Mouse (Mus musculus) limb, embryonic 13.5 days (tissue): Measurements from ENCODE around the gene Nme6. TPM values are rescaled to one million over a fixed set of nuclear protein-coding genes. Genes with fewer than 3 reads are reported as not detected.

ENCODE experiments used
- ATAC-seq: fragments of 200-750 bp; cut with Nextera tagmentation; 2 replicates; pipeline ENCODE4 v1.8.0; 2017; ENCODE audit warnings: low read depth, moderate number of reproducible peaks, moderate TSS enrichment; ENCODE audit not compliant: low FRiP score
- H3K27ac ChIP-seq: fragments of 300-500 bp; sonication (generic); 2 replicates; pipeline ENCODE4 v1.5.1; 2015; ENCODE audit warnings: inconsistent platforms, mild to moderate bottlenecking, moderate library complexity
- H3K27me3 ChIP-seq: fragments of 300-500 bp; sonication (generic); 2 replicates; pipeline ENCODE4 v1.6.1; 2015; ENCODE audit warnings: mild to moderate bottlenecking, inconsistent platforms
- H3K36me3 ChIP-seq: fragments of 300-500 bp; sonication (generic); 2 replicates; pipeline ENCODE4 v1.6.1; 2015; ENCODE audit warnings: inconsistent platforms, mild to moderate bottlenecking, moderate library complexity
- H3K4me1 ChIP-seq: fragments of 300-500 bp; sonication (generic); 2 replicates; pipeline ENCODE4 v1.6.1; 2015; ENCODE audit warnings: inconsistent platforms
- H3K4me2 ChIP-seq: fragments of 300-500 bp; sonication (generic); replicated peaks from 2 replicates; pipeline ENCODE4 v1.6.1; 2015; ENCODE audit warnings: inconsistent platforms, mild to moderate bottlenecking, moderate library complexity
- H3K4me3 ChIP-seq: fragments of 300-500 bp; sonication (generic); 2 replicates; pipeline ENCODE4 v1.5.1; 2015; ENCODE audit warnings: moderate library complexity, mild to moderate bottlenecking, inconsistent platforms
- H3K9ac ChIP-seq: fragments of 300-500 bp; sonication (generic); 2 replicates; pipeline ENCODE4 v1.6.1; 2015; ENCODE audit warnings: mild to moderate bottlenecking, inconsistent platforms
- H3K9me3 ChIP-seq: fragments of 300-500 bp; sonication (generic); 2 replicates; pipeline ENCODE4 v1.6.1; 2016; ENCODE audit warnings: inconsistent platforms
- WGBS: fragments of 180-500 bp; shearing (Covaris S2); methylation state at CpG from one replicate; pipeline ENCODE4 v1.1.7; 2015; 5-methylcytosine and 5-hydroxymethylcytosine counted together
- polyA plus RNA-seq: library from polyadenylated mRNA; unstranded; fragments of >200 nt; fragmentation: Nextera tagmentation; extraction: Ambion mirVana; gene quantifications from 2 replicates; pipeline ENCODE4 v1.2.1, GENCODE M21; 2015

Gene Nme6
- polyA plus RNA-seq, 1 experiment from 2014 or later: 72.3 TPM

- Histone ChIP-seq H3K27me3 (no peaks in the 10 kb centered on the region), H3K27ac (no peak overlapping the region), H3K9ac (no peak overlapping the region), H3K4me3 (no peak overlapping the region), H3K9me3 (no peaks in the 10 kb centered on the region), H3K36me3 (peaks cover 15% of the 10 kb centered on the region), H3K4me2 (no peak overlapping the region), H3K4me1 (no peaks in the 10 kb centered on the region)
- ATAC-seq: no peak
- WGBS: 70% methylated on average over 5 of the region's 5 CpGs
Measured at GRCm38 (mm10) chr9:109826181-109826580, 6.4 kb upstream of the Nme6 start.

GRCm38 (mm10) chr9:109833088-109833412, 501 bp downstream of the Nme6 start:
- peak overlapping the region; percentile 83 for H3K4me2 ChIP-seq
- peaks cover 35% of the 10 kb centered on the region for H3K36me3 ChIP-seq
- 11% methylated on average over 6 of the region's 6 CpGs for WGBS
- H3K4me1 ChIP-seq: peaks cover 5% of the 10 kb centered on the region
- H3K27me3 ChIP-seq: no peaks in the 10 kb centered on the region
- H3K9ac ChIP-seq: peak overlapping the region; percentile 69
- H3K27ac ChIP-seq: peak overlapping the region; percentile 77; the same call in 1 of the 2 replicates
- ATAC-seq: peak; percentile 48
- no peaks in the 10 kb centered on the region for H3K9me3 ChIP-seq
- H3K4me3 ChIP-seq: peak overlapping the region; percentile 64

GRCm38 (mm10) chr9:109849312-109849758, 16.8 kb downstream of the Nme6 start, which contains the start of gene Camp:
TSS of gene Camp (minus strand) at chr9:109849617.
- peak; percentile 25 for ATAC-seq

GRCm38 (mm10) chr9:109850099-109850498, 17.6 kb downstream of the Nme6 start:
- H3K4me1 ChIP-seq: peaks cover 9% of the 10 kb centered on the region
- H3K9me3 ChIP-seq: no peaks in the 10 kb centered on the region
- no peak overlapping the region for H3K4me2 ChIP-seq
- H3K9ac ChIP-seq: no peak overlapping the region
- no peak overlapping the region for H3K27ac ChIP-seq
- 87% methylated on average over 5 of the region's 5 CpGs for WGBS
- peaks cover 6% of the 10 kb centered on the region for H3K36me3 ChIP-seq
- no peak overlapping the region for H3K4me3 ChIP-seq
- ATAC-seq: no peak
- no peaks in the 10 kb centered on the region for H3K27me3 ChIP-seq

More at GRCm38 (mm10) chr9:109849312-109849758, 16.8 kb downstream of the Nme6 start, which contains the start of gene Camp:
- no peak within 1 kb of the TSS for H3K4me3 ChIP-seq
- peaks cover 7% of the 10 kb centered on the region for H3K36me3 ChIP-seq
- H3K4me1 ChIP-seq: peaks cover 9% of the 10 kb centered on the region
- no peaks in the 10 kb centered on the region for H3K27me3 ChIP-seq
- H3K27ac ChIP-seq: no peak within 1 kb of the TSS
- H3K9ac ChIP-seq: no peak within 1 kb of the TSS
- no peaks in the 10 kb centered on the region for H3K9me3 ChIP-seq
- H3K4me2 ChIP-seq: no peak within 1 kb of the TSS
- 66% methylated on average over 6 of the region's 6 CpGs for WGBS

- Histone ChIP-seq H3K27ac (no peak overlapping the region), H3K9me3 (no peaks in the 10 kb centered on the region), H3K27me3 (no peaks in the 10 kb centered on the region), H3K4me2 (no peak overlapping the region), H3K4me1 (peaks cover 4% of the 10 kb centered on the region), H3K9ac (no peak overlapping the region), H3K36me3 (no peaks in the 10 kb centered on the region), H3K4me3 (no peak overlapping the region)
- 88% methylated on average over 2 of the region's 2 CpGs for WGBS
- ATAC-seq: no peak
Measured at GRCm38 (mm10) chr9:109854341-109854740, 21.8 kb downstream of the Nme6 start.

- ATAC-seq: no peak
- Histone ChIP-seq H3K36me3 (no peaks in the 10 kb centered on the region), H3K4me1 (no peaks in the 10 kb centered on the region), H3K4me3 (no peak overlapping the region), H3K27ac (no peak overlapping the region), H3K4me2 (no peak overlapping the region), H3K9ac (no peak overlapping the region), H3K27me3 (no peaks in the 10 kb centered on the region), H3K9me3 (no peaks in the 10 kb centered on the region)
- 76% methylated on average over 6 of the region's 6 CpGs for WGBS
Measured at GRCm38 (mm10) chr9:109855947-109856346, 23.4 kb downstream of the Nme6 start.

GRCm38 (mm10) chr9:109862397-109863044, 30.0 kb downstream of the Nme6 start:
- Histone ChIP-seq H3K9me3 (no peaks in the 10 kb centered on the region), H3K4me3 (0 out of 2 replicates have a peak overlapping the region, but pooled peaks have one; percentile 9), H3K27ac (no peak overlapping the region), H3K9ac (peak overlapping the region; percentile 35; the same call in 1 of the 2 replicates), H3K27me3 (peaks cover 7% of the 10 kb centered on the region), H3K36me3 (no peaks in the 10 kb centered on the region), H3K4me1 (no peaks in the 10 kb centered on the region), H3K4me2 (peak overlapping the region; percentile 51)
- ATAC-seq: peak; percentile 67; the same call in 1 of the 2 replicates
- WGBS: 18% methylated on average over 20 of the region's 20 CpGs

GRCm38 (mm10) chr9:109863085-109863484, 30.5 kb downstream of the Nme6 start:
- Histone ChIP-seq H3K4me1 (no peaks in the 10 kb centered on the region), H3K27ac (no peak overlapping the region), H3K36me3 (no peaks in the 10 kb centered on the region), H3K9ac (no peak overlapping the region), H3K27me3 (peaks cover 7% of the 10 kb centered on the region), H3K4me3 (no peak overlapping the region), H3K4me2 (no peak overlapping the region), H3K9me3 (no peaks in the 10 kb centered on the region)
- no peak for ATAC-seq
- WGBS: 68% methylated on average over 3 of the region's 3 CpGs

GRCm38 (mm10) chr9:109866218-109866617, 33.7 kb downstream of the Nme6 start:
- Histone ChIP-seq H3K27ac (no peak overlapping the region), H3K4me2 (no peak overlapping the region)

GRCm38 (mm10) chr9:109870983-109871572, 38.5 kb downstream of the Nme6 start:
- H3K4me3 ChIP-seq: no peak overlapping the region
- H3K27ac ChIP-seq: no peak overlapping the region
- no peaks in the 10 kb centered on the region for H3K36me3 ChIP-seq
- H3K4me1 ChIP-seq: 0 out of 2 replicates have a peak, but pooled peaks cover 2% of the 10 kb centered on the region
- H3K27me3 ChIP-seq: no peaks in the 10 kb centered on the region
- H3K4me2 ChIP-seq: no peak overlapping the region
- 29% methylated on average over 6 of the region's 6 CpGs for WGBS
- H3K9me3 ChIP-seq: no peaks in the 10 kb centered on the region
- no peak for ATAC-seq
- no peak overlapping the region for H3K9ac ChIP-seq

More at GRCm38 (mm10) chr9:109866218-109866617, 33.7 kb downstream of the Nme6 start:
- Histone ChIP-seq H3K36me3 (no peaks in the 10 kb centered on the region), H3K4me1 (no peaks in the 10 kb centered on the region), H3K9ac (no peak overlapping the region), H3K27me3 (peaks cover 7% of the 10 kb centered on the region), H3K9me3 (no peaks in the 10 kb centered on the region), H3K4me3 (no peak overlapping the region)
- ATAC-seq: no peak
- WGBS: 44% methylated on average over 2 of the region's 2 CpGs

- Histone ChIP-seq H3K9me3 (no peaks in the 10 kb centered on the region), H3K36me3 (peaks cover 26% of the 10 kb centered on the region), H3K27ac (peak within 1 kb of the TSS; percentile 93), H3K4me1 (peaks cover 15% of the 10 kb centered on the region), H3K27me3 (no peaks in the 10 kb centered on the region), H3K4me2 (peak within 1 kb of the TSS; percentile 80), H3K9ac (peak within 1 kb of the TSS; percentile 98), H3K4me3 (peak within 1 kb of the TSS; percentile 99)
- 6% methylated on average over 33 of the region's 33 CpGs for WGBS
- peak; percentile 94 for ATAC-seq
Measured at GRCm38 (mm10) chr9:109874797-109875691, 42.5 kb downstream of the Nme6 start, which contains the start of gene Cdc25a. TSS of gene Cdc25a (plus strand) at chr9:109875579.
